Mouse (Mus musculus) layer of hippocampus, adult 8-10 months (tissue): ENCODE data around the gene Mrps26. TPM values are rescaled to one million over a fixed set of nuclear protein-coding genes. Genes with fewer than 3 reads are reported as not detected.

Source experiments
- microRNA-seq, 2 experiments: library from miRNA; unstranded; fragments of <30 nt; microRNA quantifications; one replicate each; pipeline ENCODE4 v1.2.0; 2022
- total RNA-seq, 4 experiments: library from RNA; stranded (reverse); gene quantifications; 2 replicates each; pipeline ENCODE4 v1.2.4; 2022

Gene Mrps26
- total RNA-seq, 4 experiments from 2014 or later, result 74.6 to 86.5 (median 79.1) TPM

Small RNA genes within 50 kb of the gene (microRNA-seq; reads per million reads assigned to microRNA genes)
- 0 reads per million in 2 experiments for gene Gm23876

Other genes with a start within 250 kb of the Mrps26 start
- gene Cpxm1, start 166.2 kb upstream of the Mrps26 start, total RNA-seq, result 1 to 10 TPM; 6.8 to 10.0 (median 7.5) TPM
- gene Gm28372, start 158.5 kb upstream of the Mrps26 start, total RNA-seq, result not detected
- not detected for gene 1700020A23Rik, start 158.5 kb upstream of the Mrps26 start, total RNA-seq
- not detected for gene Tmem239, start 157.3 kb upstream of the Mrps26 start, total RNA-seq
- 100 to 1,000 TPM in 1 of 4 experiments, 10 to 100 TPM in 3; 82.1 to 115 (median 87.7) TPM for gene Vps16, start 139.4 kb upstream of the Mrps26 start, total RNA-seq
- 10 to 100 TPM; 25.2 to 29.4 (median 27.8) TPM for gene Pced1a, start 139.0 kb upstream of the Mrps26 start, total RNA-seq
- 100 to 1,000 TPM; 306 to 318 (median 311) TPM for gene Ptpra, start 113.5 kb upstream of the Mrps26 start, total RNA-seq
- under 1 TPM in 1 of 4 experiments, not detected in 3; 0.97 TPM for gene Oxt, start 12.4 kb downstream of the Mrps26 start, total RNA-seq
- gene Avp, start 18.8 kb downstream of the Mrps26 start, total RNA-seq, result 1 to 10 TPM in 3 of 4 experiments, not detected in 1; 1.2 to 3.0 (median 2.0) TPM
- gene Fastkd5, start 66.3 kb downstream of the Mrps26 start, total RNA-seq, result 1 to 10 TPM; 7.3 to 9.6 (median 9.4) TPM
- gene Ubox5, start 66.3 kb downstream of the Mrps26 start, total RNA-seq, result 10 to 100 TPM; 10.3 to 12.1 (median 10.8) TPM
- gene Lzts3, start 79.1 kb downstream of the Mrps26 start, total RNA-seq, result 100 to 1,000 TPM; 142 to 190 (median 164) TPM
- 100 to 1,000 TPM in 3 of 4 experiments, 10 to 100 TPM in 1; 95.9 to 122 (median 110) TPM for gene Ddrgk1, start 100.9 kb downstream of the Mrps26 start, total RNA-seq
- gene Itpa, start 103.9 kb downstream of the Mrps26 start, total RNA-seq, result 10 to 100 TPM; 32.1 to 36.0 (median 34.7) TPM
- gene Slc4a11, start 133.8 kb downstream of the Mrps26 start, total RNA-seq, result 1 to 10 TPM; 1.2 to 2.0 (median 1.6) TPM